Mouse (Mus musculus): ENCODE measurements around the gene Wdfy1. TPM values are rescaled to one million over a fixed set of nuclear protein-coding genes. Genes with fewer than 3 reads are reported as not detected.

The Wdfy1 gene
- polyA plus RNA-seq, 3 experiments from 2014 or later: 20.1 to 33.5 (median 22.2) TPM

DNA sequence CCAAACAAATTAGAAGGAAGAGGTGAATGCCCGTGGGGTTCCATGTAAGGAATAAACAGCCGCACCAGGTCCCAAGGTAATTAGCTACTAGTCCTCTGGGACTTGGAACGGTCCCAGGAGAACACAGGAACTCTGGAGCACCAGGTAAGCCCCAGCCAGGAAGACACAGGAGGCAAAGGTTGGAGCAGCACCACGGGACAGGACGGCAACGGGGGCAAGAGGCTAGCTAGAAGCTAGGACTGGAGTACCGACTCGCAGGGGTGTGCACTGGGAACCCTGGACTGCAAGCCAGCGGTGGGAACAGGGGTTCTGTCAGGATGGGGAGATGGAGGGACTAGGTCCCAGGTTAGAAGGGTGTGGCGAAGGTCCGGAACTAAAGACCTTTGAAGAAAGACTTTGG lies 15.3 kb downstream of the Wdfy1 start:
- no peak for ATAC-seq

DNA sequence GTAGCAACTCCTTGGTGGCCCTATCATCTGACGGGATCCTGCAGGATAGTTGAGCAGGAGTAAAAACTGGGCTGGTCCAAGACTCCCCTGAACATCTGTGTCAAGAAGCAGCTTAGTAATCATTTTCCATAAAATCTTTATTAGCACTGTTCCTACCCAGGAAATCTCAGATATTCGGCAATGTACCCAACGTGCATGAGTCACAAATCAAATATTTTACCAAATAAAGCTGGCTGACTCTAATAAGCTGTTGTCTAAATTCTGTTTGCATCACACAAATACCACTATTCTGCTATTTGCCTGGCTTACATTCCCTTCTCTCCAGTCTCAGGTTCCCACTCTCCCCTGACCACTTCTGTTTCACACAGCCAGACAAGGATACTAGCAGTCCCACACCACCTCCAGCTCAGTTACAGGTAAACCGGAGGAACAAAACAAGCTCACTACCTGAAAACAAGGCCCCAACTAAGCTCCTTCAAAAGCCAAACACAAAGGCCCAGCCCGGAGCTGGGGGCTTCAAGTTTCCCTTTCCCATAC lies 16.4 kb downstream of the Wdfy1 start:
- no peak for ATAC-seq

DNA sequence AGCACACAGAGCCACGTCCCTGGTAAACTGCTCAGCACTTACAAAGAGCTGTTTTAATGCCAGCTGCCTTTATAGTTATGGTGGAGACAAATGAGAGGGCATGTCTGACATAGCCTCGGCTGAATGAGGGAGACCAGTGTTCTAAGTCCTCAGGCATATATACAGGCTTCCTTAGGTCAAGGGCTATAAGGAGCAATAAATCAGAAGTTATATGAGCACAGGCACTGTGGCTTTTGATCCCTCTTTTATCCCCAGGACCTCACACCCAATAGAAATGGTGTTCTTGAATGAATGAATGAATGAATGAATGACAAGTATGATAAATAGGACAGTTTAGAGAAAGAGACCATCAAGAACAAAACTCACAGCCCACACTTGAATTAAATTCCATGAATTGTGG lies 16.9 kb downstream of the Wdfy1 start:
- no peak for ATAC-seq

DNA sequence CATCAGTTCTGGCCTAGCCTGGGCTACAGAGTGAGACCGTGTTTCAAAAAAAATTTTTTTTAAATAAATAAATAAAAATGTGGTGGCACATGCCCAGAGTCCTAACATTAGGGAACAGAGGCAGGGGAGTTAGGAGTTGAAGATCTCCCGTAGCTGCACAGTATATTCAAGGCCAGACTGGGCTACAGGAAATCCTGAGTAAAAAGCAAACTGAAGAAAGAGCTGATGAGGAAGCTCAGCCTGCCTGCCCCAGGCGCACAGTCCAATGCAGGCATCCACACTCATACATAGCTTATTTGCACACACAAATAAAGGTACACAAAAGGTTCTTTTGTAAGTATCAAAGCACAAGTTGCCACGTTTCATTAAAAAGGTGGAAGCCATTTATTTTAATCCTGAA lies 18.3 kb downstream of the Wdfy1 start:
- no peak for ATAC-seq

DNA sequence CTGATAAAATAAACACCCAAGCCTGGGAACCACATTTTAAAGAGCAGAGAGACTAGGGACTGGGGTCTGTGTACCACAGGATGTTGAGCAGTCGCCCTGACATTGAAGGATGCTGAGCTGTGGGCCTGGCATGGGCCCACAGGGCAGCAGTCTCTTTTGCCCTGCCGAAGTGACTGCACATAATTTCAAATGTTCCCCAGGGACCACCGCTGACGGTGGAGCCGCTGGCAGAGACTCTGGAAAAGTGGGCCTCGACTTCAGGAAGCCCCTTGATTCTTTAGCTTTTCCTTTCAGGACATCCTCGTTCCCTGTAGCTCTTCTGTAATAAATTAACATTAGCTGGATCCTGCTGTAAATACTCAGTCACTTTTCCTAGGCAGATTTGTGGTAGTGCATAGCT lies 18.8 kb downstream of the Wdfy1 start:
- no peak for ATAC-seq

DNA sequence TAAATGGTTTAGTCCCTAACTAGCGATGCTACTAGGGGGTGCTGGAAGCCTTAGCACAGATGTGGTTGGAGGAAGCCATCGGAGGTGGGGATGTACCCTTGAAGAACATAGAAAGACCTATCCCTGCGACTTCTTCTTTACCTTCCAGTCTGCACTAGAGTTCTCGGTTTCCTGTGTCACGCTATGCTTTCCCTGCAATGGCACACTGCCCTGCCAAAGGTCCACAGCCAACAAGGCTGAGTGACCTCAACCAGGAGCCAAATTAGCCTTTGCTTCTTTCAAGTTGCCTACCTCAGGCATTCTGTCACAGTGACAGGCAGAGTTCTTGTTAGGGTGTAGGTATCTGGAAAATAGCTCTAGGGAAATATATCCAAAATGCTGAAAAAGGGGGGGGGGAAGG lies 19.5 kb downstream of the Wdfy1 start:
- ATAC-seq: no peak

DNA sequence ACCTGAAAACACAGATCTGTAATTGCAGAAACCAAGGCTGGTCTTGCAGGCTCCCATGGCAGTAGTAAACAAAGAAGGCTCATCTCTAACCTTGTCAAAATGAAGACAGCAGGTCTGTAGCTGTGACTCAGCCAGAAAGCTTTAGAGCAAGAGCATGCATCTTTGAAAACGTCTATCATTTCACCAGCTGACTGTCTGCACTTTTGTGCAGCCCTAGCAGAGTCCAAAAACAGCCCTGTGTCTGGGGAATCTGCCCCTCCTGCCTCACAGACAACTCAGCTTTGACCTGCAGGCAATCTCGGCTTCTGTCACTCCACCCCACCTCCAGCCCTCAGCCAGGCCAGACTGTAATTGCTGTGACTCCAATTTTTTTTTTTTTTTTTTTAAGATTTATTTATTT lies 20.6 kb downstream of the Wdfy1 start:
- no peak for ATAC-seq

DNA sequence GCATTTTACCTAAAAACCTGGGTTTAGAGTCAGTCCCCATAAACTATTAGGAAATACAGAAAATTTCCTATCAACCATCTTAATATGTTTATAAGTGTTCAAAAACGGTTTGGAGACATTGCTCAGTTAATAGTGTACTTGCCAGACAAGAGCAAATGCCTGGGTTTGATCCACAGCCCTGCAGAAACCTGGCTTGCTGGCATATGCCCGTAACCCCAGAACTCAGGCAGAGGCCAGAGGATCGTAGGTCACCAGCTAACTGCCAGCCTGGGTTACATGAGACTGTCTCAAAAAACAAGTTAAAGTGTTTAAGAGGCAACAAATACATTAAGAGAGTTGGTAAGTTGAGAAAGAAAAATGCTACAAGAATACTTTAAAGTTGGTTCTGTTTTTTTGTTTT lies 21.0 kb downstream of the Wdfy1 start:
- no peak for ATAC-seq

DNA sequence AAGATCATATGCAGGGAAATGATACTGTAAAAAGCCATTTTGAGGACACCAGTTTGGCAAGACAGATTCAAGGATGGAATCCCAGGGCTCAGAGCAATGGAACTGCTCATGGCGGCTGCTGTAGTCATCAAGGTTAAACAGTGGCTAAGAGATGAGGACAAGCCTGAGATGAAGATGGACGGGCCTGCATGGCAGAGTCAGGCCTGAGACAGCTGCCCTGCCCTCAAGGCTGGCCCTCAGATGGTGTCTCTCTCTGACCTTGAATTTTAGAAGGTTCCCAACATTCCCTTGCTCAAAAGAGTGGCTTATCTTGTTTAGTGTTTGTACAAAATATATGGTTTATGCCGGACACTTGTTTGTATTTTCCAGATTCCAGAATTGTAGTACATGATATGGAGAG lies 22.5 kb downstream of the Wdfy1 start:
- ATAC-seq: no peak

DNA sequence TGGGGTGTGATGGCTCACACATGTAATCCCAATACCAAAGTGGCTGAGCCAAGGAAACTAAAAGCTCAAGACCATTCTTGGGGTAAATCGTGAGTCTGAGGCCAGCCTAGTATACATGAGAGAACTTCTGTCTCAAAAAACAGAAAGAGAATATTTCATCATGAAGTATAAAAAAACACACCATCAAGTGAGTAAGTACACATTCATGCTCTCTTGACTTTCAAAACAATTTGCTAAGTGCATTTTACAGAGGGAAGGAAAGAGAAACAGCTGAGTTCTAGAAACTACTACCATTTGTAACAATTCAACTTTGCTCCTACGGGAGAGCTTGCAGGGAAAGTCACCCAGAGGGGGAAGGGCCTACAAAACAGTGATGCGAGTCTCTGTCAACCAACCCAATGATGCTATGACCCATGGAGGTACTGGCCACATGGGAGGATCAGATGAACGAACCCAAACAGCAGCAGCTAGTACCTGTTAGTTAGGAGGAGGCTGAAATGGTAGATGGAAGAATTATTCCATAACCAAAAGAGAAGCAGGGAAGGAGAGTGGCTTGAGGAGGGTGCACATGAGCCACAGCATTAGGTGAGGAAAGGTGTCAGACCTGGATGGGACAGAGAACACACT lies 23.1 kb downstream of the Wdfy1 start:
- no peak for ATAC-seq

DNA sequence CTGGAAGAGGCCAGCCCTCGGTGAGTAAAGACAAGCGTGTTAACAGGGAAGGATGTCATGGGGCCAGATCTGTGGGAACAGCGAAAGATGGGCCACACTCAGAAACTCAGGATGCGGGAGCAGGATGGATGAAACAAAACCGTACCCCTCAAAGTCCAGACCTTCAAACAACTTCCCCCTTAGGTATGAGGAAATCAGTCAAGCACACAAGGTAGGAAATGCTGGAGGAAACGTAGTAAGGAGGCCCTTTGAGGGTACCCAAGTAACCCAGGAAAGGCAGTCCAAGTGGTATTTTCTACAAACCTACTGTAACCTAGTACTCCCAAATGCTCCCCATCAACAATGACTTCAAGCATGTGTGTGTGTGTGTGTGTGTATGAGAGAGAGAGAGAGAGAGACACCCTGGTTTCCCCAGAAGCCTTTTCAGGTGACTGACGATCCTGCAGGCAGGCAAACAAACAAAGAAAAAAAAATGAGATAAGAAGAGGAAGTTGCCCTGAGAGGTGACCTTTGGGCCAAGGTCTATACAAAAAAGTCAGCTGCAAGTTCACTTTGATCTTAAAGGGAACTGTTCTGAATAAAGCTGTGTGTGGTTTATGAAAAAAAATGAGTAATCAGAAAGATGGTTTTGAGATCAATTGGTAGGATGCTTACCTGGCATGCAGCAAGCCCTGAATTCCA lies 23.8 kb downstream of the Wdfy1 start:
- peak; percentile 79 for ATAC-seq

DNA sequence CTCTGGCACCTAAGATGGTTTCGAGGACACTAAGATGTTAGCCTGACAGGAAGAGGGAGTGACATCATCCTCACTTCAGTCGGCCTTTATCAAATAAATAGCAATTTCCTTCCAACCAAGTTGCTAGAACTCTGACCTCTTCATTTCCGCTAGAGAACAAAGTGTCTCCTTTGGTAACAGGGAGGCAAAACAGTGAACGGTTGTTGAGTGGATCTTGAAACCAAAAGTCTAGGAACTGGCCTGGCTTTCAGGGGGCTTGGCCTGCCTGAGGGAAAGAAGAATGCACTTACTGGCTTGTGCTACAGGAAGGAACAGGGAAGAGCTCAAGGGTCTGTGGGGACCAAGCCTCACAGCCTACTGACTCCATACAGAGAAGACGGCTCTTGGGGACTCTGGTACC lies 24.8 kb downstream of the Wdfy1 start:
- peak; percentile 75 for ATAC-seq

DNA sequence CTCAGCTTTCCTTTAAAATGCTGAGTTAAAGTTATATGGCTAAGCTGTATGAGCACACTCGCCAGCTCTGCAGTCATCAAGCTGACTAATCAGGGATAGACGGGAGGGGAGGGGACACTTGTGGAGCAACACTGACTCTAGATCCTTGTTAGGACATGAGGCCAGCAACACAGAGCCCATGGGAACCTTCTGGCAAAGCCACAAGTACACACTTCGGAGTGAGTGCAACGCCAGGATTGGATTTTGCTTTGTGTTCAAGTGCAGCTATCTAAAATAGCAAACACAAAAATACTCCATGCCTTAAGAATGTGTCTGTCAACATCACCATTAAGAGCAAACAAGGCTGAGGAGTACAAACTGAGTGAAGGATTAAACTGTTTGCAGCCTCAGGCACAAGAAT lies 29.9 kb downstream of the Wdfy1 start:
- no peak for ATAC-seq

DNA sequence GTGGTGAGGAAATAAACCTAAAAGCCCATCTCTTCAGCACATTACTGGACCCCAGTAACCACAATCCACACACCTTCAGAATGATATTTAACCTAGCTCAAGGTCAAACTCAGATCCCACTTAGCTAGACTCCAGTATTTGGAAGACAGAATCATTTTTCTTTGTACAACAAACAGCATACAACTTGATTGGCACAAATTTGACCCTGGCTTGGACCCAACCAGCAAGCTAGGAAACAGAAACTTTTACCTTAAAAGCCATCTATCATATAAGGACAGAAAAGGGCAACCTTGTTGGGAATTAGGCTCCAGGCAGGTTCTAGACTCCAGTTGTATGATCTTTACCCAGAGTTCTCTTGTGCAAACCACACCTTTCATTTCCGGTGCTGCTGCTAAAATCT lies 32.6 kb downstream of the Wdfy1 start:
- ATAC-seq: no peak

DNA sequence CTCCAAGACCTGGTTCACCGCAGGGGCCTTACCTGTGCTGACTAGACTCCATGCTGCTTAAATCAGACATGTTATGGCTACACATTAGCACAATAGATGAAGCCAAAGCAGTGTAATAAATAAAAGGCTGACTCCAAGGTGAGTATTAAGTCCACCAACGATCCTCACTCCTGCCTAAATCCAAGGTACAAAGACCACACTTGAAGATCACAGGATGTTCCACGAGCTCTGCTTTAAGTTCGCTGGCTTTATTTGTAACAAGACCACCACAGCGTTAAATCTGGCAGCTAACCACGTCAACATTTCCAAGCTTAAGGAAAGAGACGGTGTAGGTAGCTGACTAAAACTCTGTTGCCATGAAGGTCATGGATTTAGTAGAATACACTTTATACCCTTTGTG lies 33.0 kb downstream of the Wdfy1 start:
- ATAC-seq: no peak

DNA sequence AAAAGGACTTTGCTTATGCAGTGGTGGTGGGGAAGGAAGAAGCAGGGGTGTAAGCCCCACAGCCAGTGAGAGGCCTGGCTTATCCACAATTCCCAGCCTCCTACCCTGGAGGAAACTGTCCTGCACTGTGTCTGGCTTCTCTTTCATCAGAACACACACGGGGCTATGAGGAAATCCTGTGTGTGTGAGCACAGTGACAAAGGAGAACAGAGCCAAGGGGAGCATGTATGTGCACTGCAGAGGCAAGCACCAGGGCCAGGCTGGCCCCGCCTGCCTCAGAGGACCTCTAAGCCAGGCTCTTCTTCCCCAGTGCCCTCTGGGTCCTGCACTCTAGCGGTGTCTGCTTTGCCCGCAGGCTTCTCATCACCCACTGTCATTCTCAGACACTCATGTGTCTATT lies 34.9 kb downstream of the Wdfy1 start:
- ATAC-seq: no peak

DNA sequence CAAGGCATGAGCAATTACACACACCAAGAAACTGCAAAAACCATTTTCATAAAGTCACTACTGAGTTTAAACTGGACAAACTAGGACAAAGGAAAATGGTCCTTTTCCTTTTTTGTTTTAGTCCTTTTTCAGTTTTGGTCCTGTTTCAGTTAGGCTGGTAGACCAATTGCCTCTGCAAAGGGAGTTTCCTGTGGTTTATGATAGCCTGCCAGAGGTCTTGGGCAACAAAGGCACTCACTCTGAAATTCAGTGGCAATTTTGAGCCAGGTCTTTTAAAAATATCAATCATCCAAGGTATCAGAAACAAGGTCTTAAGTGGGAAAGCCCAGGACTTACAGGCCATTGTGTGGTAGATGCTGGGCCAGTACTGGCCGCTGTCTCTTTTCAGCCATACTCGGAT lies 36.2 kb downstream of the Wdfy1 start:
- no peak for ATAC-seq

DNA sequence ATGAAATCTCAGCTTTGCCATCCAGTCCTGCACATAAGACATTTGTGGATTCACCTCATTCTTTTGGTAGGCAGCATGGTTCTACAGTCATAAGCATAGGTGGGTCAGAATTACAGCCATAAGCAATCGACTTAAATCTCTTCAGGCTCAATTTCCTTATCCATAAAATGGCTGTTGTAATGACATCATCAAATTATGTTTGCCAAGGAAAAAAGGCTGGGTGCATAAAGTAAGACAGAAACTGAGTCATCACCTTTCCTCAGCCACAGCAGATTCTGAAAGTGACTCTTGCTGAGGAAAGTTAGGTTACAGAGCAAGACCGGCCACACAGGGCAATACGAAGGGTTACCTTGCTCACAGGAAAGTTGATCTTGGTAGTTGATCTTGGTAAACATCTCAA lies 39.5 kb downstream of the Wdfy1 start:
- ATAC-seq: no peak

DNA sequence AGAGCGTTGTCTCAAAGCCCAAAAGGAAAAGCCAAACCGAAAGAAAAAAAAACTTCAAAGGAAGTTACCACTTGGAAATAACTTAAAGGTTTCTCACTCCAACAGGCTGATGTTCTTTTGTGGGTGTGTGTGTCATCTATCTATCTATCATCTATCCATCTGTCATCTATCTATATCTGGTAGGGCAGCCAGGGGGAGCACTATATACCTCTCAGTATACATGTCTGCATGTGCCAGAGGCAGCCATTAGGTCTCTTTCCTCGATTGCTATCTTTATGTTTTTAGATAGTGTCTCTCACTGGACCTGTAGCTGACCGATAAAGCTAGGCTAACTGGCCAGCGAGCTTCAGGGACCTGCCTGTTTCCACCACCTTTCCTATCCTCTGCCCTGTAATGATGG lies 41.1 kb downstream of the Wdfy1 start:
- ATAC-seq: peak; percentile 52

DNA sequence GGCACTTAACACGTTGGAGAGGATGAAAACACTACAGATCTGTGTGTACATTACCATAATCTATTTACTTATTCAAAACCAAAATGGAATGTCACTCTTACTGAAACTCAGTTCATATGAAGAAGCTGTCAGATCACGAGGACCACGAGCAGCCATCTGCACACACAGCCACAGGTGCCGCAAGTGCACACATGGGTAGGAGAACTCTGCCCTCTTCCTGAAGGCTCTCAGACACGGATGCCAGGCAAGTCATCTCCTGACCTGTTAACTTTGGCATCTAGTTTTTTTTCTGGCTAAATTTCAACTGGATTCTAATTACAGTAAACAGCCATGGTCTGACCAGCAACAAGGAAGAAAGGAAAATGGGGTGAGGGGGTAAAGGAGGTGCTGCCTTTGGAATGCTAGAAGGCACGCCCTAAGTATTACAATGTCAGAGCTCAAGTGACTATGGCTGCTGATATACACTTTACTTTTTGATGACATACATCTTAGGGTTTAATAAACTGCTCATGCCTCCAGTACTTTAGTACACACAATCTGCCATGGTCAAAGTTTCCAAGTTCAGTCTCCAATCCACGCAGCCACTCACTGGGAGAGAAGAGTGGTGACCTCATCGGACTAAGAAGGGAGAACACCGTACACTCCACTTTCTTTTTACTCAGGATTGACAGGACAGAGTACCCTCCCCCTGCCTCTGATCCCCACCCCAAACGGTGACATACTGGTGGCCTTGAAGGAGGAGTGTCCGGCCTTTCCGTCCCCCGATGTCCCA lies 61.6 kb downstream of the Wdfy1 start:
- no peak for ATAC-seq

DNA sequence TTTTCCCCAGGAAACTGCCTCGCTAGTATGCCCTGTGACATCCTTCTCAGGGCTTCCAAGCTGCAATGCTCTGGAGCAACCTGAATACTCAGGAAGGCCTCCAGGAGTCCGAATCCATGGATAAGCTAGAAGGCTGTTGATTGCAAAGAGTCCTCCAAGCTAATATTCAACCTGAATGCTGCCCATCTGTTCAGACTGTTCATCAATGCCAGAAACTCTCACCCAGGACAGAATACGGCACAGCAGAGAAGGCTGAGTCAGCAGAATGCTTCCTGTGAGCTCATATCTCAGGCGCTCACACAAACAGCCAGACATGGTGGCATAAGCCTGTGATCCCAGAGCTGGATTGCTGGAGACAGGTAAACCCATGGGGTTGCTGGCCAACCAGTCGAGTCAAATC lies 62.9 kb downstream of the Wdfy1 start:
- ATAC-seq: no peak

DNA sequence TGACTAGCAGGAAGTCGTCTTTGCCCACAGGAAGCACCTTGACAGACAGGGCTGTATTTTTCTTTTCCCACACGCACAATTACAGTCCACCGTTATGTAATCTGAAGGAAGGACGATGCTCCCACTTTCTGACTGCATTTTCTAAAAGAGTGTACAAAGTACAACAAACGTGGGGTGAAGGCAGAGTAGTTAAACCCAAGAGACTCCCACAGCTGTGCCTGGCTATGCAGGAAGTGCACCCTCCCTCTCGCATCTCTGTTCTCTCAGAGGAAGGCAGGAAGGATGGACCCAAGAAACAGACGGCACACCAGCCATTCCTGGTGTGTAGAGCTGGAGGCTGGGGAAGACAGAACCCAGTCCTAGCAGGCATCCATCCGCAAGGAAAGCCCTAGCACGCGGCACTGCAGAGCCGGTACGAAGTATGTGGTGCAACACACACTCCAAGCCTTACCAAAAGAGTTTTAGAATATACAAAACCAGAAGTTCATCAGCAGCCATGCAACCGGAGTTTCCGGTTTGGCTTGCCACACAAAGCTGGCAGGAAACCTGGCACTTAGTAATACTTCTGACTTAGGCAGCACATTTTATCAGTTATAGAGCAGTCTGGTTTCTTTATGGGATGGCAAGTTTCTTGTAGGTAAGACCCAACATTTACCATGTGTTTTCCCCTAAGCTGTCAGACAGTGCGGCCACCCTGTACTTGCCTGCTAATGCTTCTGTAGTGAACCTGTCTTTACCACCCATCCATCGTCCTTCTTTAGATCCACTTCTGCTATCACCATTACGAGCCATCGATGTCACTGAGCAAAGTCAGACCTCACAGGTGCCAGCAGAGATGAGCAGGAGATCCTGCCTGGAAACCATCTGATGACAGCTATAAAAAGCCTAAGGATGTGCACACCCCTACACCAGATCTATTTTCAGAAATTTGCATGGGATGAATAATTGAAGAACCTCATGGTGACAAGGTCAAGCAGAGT lies 64.5 kb downstream of the Wdfy1 start:
- peak; percentile 83 for ATAC-seq

DNA sequence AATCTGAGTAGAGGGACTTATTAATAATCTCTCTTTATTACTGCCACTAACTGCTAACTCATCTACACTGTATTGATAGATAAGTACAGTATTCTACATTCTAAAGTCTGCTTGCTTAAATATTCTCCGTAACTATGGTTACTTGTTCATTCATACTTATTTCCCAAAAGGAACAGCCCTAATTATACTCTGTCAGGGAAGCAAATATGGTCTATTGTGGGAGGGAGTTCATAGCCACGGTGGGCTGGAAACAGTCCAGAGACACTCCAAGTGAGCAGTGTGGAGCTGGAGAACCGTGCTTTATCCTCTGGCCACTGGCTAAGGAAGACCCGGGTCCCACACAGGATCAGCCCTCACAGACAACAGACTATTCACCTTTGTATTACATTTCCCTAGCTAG lies 65.3 kb downstream of the Wdfy1 start:
- ATAC-seq: no peak
